Mouse (Mus musculus) adrenal gland, adult 18-20 months (tissue): Measurements from ENCODE around the gene Sptb. TPM values are rescaled to one million over a fixed set of nuclear protein-coding genes. Genes with fewer than 3 reads are reported as not detected.

Experiments used
- microRNA-seq, 2 experiments: library from miRNA; unstranded; fragments of <30 nt; microRNA quantifications; one replicate each; pipeline ENCODE4 v1.2.0; 2021; ENCODE audit warnings: borderline number of aligned reads in 2 of 2
- total RNA-seq, 2 experiments: library from RNA; stranded (reverse); gene quantifications; 1 replicate in 1 of 2; 2 replicates in 1 of 2; pipeline ENCODE4 v1.2.3; 2021

Sptb gene
- total RNA-seq, 2 experiments from 2014 or later = 9.8 to 51.4 TPM

Small RNAs within 50 kb of the gene (microRNA-seq; reads per million reads assigned to microRNA genes)
- gene Mir5135 = 0 to 0.47 reads per million in 2 experiments

Other genes with a start within 250 kb of the Sptb start
- 10 to 100 TPM in 1 of 2 experiments, 1 to 10 TPM in 1; 8.6 to 11.9 TPM for gene Plekhg3, start 179.7 kb downstream of the Sptb start, total RNA-seq
- gene Churc1, start 55.0 kb upstream of the Sptb start, total RNA-seq = 10 to 100 TPM; 74.5 to 78.6 TPM
- gene Fntb, start 55.0 kb upstream of the Sptb start, total RNA-seq = 10 to 100 TPM; 12.8 to 14.9 TPM
- gene Gpx2, start 85.0 kb upstream of the Sptb start, total RNA-seq = not detected
- gene Rab15, start 112.4 kb upstream of the Sptb start, total RNA-seq = 1 to 10 TPM; 2.3 to 2.5 TPM